Mouse (Mus musculus) kidney, postnatal 10 days (tissue): ENCODE measurements at regions not wholly inside any gene's neighbourhood (a gene's known extent, or its start where the extent isn't known, plus 50 kb on each side); places are given as distances from the start of the nearest gene placed in this dataset.

Experiments
- DNase-seq: peaks from one replicate; pipeline ENCODE4 v3.0.0; 2021; ENCODE audit warnings: mixed read lengths

DNA sequence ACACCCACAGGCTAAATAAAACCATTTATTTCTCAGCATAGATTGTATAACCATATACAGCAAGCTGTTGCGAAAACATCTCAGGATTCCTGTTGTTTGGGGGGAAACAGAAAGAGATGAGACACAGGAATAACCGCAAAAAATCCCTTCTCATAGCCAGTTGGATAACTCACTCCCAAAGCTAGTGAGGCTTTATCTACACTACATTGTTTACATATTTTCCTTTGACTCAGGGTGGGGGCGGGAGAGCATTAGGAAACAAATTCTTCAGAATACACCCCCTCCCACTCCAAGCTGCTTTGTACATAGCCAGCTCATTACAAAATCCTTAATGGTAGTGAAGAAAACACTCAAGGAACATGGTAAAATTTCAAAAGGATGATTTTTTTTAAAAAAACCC lies 170.1 kb upstream of the Adamts9 start:
- DNase-seq: no peak

DNA sequence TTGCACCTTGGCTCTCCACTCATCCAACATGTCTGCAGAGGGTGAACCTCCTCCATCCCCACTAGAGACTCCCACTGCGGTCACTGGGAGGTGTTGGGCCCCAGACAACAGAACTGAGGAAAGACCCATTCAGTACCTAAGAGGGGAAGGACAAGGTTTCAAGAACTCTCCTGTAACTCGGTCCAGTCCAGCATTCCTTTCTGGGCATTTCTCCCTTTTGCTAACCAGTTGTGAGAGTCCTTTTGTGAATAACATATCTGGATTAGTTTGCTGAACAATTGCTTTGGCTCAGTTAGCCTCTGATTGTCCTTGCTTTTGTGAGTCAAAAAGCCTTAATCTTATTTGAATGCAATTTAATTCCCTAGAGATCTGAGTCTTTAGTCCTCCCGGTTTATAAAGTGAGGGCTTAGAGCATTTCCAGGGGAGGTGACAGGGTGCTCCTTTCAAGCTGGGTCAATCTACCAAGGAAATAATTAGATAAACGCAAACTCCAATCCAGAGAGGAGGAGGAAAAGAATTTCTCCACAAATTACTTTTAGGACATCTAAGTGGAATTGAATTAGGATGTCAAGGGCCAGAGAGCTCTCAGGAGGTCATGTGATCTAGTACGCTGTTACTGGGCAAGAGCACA lies 151.6 kb upstream of the Adamts9 start:
- no peak for DNase-seq

DNA sequence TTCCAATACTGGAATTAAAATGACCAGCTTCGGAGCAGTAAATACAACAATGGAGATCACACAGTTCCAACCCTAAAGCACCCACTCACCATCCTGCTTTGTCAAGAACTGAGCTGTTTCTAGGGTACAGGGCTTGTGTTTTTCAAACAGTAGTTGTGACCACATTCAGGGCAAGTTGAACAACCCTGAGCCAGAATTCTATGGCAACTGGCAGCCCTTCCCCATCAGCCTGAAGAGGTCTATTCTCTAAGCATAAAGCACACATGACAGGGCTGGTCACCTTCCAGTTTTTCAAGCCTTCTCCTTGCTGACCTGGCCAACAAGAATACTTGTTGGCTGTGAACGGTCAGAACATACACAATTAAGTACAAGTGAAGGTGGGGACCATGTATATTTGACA lies 150.5 kb upstream of the Adamts9 start:
- no peak for DNase-seq

DNA sequence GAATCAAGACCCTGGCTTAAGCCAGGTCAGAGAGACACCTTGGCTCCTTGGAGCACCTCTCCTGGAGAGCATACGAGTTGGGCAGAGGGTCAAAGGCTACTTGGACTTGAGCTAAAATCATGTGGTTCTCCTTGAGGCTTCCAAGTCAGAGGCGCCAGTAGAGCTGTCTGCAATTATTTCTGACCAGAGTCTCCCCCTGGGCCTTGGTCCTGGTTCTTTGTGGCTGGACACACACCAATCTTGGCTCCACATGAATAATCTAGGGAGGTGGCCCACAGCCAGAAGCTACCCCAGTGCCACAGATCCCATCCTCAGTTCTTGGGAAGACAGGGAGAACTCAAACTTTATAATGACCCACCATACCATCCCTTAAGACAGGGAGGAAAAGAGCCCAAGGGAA lies 144.0 kb upstream of the Adamts9 start:
- no peak for DNase-seq

DNA sequence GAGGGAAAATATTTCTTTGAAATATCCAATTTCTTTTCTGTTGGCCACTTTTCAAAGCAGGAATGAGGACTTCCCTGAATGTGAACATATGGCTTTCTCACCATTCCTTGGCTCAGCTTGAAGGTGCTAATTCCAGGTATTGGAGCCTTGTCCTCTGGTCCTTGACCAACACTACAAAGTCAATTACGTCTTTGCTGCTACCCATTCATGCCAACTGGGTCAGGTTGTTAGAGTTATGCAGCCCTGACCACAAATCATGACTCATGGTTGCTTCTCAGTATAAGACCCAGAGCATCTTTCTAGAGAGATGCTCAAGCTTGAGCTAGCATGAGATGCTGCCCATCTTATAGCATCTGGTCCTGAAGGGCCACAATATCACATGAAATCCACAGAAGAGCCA lies 141.0 kb upstream of the Adamts9 start:
- DNase-seq: no peak

DNA sequence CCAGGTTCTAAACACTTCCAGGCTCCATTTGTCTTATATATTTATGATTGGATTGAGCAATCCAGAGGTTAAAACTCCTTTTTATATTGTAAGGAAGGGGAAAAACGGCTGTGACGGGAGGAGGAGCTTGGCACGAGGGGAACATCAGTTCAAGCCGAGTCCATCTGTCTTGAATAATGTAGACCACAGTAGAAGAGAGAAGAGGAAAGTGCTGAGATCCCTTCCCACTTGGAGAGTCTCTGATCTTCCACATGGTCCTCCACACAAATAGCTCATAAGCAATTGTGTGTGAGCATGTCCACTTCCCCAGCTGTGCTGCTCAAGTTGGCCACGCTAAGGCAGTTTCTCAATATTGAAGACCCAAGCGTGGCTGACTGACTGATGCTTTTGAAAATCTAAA lies 140.4 kb upstream of the Adamts9 start:
- DNase-seq: no peak

DNA sequence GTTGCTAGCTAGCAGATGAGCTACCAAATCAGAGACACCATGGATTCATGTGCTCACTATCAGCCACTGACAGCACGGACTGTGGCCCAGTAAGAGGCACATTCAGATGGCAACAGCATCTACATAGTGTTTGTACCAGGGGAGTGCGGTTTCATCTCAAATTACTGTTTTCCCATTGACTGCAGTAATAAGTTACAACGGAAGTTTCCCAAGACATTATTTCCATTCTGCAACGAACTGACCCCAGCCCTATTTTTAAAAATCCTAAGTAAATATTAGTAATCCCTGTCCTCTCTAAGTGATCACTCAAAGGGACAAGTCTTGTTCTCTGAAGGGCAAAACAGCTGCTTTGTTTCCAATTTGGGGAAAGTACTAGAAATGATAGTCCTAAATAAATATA lies 138.9 kb upstream of the Adamts9 start:
- no peak for DNase-seq

DNA sequence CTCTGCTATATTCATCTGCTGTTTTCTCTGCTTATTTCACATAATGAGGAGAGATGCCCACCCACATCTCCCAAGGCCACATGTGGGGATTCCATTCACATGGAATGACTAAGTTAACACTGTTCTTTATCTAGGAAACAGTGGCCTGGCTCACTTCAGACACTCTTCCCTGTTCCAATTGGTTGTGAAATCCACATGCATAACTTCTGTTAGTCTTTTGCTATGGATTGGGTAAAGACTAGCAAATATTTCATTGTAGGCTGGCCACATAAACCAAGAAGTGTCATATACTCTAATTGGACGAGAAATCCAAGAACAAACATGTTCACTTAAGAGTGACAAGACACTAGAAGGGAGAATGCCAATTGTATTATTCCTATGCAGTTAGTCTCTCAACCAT lies 133.4 kb upstream of the Adamts9 start:
- no peak for DNase-seq

DNA sequence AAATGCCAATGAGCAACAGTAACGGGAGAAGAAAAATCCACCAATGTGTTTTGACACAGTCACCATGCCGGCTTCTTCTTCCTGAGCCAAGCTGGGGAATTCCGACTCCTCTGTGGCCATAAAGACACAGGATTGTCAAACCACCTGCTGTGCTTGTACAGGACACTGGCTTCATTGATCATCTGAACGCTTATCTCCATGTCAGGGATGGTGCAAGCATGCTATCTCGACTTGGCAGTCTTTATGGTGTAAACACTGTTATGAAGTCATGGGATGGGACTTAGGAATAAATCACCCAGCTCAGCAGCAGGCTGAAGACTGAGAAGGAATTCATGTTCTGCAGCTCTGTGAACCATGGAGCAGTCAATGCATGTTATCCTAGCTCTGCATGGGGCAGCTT lies 132.6 kb upstream of the Adamts9 start:
- DNase-seq: no peak

DNA sequence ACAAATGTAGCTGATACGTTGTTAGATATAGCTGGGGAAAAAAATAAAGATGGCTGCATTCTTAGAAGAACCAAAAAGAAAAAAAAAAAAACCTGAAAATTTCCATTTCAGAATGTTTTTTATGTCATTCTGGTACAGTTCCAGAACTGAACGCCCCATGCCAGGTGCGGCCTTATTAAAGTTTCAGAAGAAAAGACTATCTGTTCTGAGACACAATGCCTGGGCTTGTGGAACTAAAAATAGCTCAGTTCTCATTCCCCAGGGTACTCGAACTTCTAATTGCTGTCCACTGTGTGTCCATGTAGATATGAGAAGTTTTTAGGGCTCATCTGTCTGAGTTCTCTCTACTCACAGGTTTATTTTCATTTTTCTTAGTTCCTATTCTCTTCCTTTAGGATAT lies 131.7 kb upstream of the Adamts9 start:
- no peak for DNase-seq

DNA sequence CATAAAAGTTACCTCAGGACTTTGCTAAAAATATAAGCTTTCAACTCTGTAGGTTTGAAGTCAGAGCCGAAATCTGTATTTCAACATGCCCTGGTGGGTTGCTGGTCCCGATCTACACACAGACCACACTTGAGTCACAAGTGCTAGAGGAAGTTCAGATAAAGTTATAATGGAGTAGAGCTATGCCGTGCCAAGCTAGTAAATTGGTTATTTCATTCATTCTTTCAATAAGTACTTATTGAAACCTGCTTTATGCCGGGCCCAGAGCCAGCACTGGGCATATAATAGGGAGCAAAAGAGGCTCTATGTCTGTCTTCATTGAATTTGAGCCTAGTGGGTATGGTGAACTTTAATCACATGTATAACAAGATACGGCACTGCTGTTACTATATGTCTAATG lies 127.6 kb upstream of the Adamts9 start:
- DNase-seq: no peak

DNA sequence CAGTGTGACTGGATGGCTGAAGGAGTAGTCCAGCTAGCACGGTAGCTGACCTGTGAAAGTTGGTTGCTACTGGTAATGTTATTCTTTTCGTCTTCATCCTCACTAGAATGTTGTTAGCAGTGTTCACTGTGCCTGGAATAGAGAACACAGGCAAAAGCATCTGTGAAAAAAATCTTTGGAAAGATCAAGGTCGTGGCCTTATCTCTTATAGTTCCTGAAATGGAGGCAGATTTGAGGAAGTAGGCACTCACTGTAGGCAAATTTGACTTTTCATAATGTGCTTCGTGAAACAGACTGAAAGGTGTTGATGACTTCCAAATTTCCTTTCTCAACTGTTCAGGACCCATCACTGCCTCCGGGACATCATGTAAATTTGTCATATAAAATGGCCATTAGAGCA lies 124.5 kb upstream of the Adamts9 start:
- DNase-seq: no peak

DNA sequence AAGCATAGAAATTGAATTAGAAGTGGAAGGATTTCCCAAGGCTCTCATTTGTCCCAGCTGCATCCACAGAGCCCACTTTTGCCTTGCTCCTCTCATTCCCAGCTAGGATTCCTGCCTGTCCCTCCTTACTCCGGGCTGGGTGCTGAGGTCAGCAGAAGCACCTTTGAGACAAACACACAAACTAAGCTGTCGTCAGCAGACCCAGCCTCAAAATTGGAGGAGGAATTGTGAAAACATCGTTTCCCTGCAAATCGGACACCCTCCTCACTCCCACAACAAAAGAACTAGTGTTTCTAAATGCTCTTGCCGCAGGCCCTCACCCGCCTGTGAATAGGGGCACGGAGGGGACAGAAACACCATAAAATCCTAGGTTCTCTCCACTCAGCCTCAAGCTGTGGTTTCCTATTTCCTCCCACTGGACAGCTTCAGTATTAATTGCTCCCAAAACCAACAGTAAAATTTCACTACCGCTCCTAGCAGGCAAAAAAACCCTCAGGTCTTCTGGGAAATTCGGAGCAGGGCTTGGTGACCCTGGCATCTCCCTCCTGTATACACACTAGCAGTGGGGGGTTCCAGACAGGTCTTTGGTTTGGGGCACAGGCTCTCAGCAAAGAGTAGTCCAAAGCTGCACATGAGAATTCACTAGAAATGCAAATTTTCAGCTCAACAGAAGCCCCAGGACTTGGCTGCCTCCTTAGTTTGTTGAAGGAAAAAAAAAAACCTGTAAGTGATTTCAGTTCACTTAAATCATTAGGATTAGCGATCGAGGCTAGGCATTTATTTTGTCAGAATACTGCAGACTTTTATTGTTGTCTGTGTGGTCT lies 123.5 kb upstream of the Adamts9 start:
- peak; percentile 35 for DNase-seq

DNA sequence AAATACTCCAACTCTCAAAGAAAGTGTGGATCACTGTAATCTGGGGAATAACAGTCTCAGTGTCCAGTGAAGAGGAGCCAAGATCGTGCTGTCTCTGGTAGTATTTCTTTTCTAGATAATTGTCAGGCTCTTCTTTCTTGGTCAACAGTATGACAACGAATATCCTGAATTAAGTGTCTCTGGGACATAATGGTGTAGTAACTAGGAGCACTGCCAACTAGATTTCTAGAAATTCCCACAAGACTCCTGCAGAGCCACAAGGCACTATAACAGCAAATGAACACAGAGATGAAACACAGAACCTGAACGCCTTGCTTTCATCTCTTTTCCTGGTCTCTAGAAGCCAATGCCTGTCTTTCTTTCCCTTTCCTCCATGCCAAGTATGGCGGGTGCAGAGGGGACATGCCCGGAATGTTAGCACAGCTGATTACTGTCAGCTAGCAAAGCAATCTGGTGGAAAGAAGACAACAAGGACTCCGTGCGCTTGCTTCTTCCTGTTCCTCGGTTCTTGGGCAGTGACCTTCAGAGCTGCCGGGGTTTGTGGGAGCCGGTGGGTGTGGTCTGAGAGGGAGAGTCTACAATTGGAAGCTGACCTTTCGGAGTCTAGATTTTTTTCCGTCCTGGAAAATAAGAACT lies 122.7 kb upstream of the Adamts9 start:
- peak; percentile 68 for DNase-seq

DNA sequence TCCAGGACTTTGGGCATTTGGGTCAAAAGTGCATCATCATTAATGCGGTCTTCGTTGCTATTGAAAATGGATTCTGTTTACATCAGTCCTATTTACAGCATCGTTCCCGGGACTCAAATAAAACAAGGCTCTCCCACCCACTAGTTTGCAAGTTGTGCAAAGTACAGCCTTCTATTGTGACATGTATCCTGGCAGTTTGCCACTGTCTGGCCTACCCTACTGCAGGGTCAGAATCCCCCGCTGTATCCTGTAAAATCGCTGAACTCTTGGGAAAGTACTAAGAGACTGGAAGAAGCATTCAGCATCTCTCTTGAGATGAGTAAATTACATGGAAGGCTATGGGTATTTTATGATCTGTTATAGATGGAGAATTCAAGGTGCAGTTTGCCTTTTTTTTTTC lies 122.1 kb upstream of the Adamts9 start:
- peak; percentile 72 for DNase-seq

DNA sequence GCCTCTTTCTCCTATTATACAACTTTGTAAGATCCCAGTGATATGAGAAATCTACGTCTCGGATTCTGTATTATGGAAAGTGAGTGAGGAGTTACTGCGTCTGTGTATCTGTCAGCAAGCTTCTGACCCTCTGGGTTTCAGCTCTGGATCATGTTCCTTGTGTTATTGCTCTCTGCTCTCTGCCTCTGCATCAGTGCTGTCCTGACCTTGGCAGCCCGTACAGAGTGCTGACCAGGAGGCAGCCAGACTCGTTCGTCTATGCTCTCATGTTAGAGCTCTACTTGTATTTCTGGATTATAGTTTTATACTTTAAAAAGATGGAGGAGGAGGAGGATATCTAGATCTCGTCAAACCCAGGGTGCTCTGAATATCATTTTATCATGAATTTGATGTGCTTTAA lies 121.1 kb upstream of the Adamts9 start:
- peak; percentile 15 for DNase-seq

DNA sequence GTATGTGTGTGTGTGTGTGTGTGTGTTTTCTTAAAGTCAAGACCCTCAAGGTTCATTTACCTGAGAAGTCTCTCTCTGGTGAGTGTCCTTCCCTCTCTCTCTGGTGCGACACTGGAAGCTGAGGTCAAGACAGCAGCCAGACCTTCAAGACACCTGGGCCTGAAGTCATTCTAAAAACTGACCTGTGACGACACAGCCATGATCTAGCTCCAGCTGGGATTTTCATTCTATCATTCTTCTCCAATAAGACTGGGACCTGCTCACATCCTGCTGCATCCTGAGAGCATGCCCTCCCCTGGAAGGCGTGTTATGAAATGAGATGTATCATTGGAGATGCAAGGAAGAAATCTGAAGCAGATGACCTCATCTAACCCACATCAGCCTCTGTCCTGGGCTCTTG lies 118.4 kb upstream of the Adamts9 start:
- DNase-seq: no peak

DNA sequence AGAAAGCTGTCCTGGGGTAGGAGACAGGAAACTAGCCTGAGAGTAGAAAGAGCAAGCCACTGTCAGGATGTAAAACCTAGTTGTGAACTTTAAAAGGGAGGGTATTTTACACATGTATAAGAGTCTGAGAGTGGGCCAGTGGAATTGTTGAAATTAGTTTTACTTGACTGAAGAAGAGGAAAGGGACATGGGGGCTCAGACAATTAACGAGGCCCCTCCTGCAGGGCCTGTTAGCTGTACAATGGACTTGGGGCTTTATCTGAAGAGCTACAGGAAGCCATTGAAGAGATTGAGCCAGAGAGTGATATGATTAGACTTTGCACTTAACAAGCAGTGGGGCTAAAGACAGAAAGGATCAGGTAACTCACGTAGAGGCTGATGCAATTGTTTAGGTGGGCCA lies 102.2 kb upstream of the Adamts9 start:
- DNase-seq: no peak

DNA sequence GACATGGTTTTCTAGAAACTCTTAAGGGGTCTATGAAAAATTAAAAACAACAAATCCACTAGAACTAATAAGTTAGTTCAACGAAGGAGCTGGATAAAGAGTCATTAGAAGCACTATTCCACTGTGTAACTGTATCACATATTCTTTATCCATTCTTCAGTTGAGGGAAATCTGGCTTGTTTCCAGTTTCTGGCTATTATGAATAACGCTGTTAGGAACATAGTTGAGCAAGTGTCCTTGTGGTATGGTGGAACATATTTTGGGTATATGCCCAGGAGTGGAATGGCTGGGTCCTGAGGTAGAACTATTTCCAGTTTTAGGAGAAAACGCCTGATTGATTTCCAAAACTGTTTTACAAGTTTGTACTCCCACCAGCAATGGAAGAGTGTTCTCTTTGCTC lies 97.7 kb upstream of the Adamts9 start:
- DNase-seq: no peak

DNA sequence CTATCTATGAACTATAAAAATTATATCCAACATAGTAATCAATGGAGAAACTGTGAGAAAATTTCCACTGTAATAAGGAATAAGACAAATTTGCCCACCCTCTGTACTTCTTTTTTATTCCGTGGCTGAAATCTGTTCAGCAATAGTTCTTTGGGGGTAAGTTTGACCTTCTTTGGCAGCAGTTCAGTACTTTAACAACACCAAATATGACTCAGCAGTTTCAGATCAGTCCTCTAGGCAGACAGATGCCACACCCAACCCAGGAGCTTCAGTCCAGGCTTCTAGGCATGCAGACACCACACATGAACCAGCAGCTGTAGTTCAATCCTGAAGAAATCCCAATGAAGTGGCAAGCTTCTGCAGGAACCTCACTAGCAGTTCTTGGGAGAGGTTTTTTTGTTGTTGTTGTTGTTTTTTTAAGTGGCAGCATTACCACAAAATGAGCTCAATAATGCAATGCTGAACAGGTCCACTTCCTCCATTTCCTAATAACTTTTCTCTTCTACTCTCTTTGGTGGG lies 88.6 kb upstream of the Adamts9 start:
- DNase-seq: no peak

DNA sequence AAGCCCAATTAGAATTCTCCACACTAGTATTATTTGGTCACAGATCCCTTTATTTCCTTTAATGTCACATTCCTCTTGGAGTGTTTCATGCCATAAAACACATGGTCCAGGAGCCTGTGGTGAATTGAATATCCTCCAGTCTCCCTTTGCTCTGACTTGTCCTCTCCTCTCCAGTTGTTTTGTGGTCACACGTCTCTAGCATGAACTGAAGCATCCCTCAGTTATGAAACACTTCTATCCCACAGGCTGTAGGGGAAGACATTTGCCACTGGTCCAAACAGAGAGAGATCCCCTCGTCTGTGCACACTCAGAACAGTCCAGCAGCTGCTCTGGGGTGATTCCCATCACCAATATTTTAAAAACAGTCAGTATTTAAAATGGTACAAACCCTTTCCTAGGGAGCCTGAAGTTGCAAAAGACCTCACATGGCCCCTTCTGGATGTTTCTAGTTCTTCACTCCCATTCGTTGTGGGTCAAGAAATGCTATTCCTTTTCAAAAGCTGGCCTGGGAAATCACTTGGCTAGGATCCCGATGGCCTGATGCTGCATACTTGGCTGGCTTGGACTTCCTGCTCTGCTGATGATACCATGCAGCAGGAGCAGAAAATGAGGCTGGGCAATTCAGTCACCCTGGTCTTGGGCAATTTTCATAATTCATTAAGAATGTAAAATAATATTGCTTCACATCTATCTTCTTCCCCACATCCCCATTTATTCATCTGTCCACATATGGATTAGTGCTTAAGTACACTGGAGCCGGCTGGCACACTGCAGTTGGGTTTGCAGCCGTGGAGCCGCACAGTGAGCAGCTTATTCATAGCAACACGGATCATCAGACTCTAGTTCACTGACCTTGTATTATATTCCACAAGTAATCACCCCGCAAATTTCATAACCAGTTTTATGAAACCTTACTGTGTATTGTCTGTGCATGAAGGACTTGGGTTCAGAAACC lies 83.1 kb upstream of the Adamts9 start:
- peak; percentile 78 for DNase-seq

DNA sequence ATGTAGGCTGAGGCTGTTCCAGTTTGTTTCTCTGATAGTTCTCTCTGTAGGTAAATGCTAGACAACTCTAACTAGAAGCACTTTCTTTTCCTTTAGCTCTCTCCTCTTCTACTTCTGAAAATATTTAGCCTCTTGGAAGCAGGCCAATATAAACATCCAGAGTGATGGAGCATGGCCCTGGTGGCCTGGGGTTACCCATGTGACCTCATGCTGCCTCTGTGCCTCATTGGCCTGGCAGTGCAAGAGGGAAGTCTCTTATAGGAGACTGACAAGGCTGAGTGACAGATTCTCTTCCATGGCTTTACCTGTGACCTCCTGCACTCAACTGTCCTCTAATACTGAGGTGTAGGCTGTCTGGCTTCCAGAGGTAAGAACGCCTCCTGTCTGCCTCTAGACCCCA lies 71.2 kb upstream of the Adamts9 start:
- DNase-seq: peak; percentile 31

DNA sequence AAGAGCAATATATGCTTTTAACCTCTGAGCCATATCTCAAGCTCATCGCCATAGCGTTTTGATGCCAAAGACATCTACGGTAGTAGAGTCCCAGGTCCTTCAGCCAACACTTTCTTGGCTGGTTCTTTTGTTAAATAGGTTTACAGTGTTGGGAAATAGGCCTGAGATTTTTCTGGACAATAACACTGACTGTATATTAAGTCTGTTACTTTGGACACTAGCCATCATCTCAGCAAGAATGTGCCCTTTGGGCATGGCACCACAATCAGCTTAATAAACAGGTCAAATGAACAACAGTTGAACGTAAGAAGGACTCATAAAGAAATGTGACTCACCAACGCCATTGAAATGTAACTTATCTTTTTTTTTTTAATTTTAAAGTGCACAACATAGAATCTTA lies 68.6 kb upstream of the Adamts9 start:
- DNase-seq: no peak
